Mouse (Mus musculus) embryonic fibroblast, embryonic 13.5 days (primary cell): ENCODE measurements around the gene Dmxl2. TPM values are rescaled to one million over a fixed set of nuclear protein-coding genes. Genes with fewer than 3 reads are reported as not detected.

ENCODE experiments used
- H3K27ac ChIP-seq: 2 replicates; pipeline ENCODE4 v1.5.1; 2012; ENCODE audit warnings: low read length, control low read depth, inconsistent platforms; ENCODE audit not compliant: insufficient read depth
- H3K4me1 ChIP-seq: 2 replicates; pipeline ENCODE4 v1.6.1; 2011; ENCODE audit warnings: low read length; ENCODE audit not compliant: control insufficient read depth, insufficient read depth
- H3K4me3 ChIP-seq: 2 replicates; pipeline ENCODE4 v1.5.1; 2011; ENCODE audit warnings: mild to moderate bottlenecking, control low read depth, low read length; ENCODE audit not compliant: insufficient read depth
- CTCF ChIP-seq: IDR thresholded peaks from 2 replicates; pipeline ENCODE4 v1.5.1; 2011; ENCODE audit warnings: mild to moderate bottlenecking, control low read depth, low read length, moderate library complexity, borderline replicate concordance; ENCODE audit not compliant: insufficient read depth
- POLR2A ChIP-seq: IDR thresholded peaks from 2 replicates; pipeline ENCODE4 v1.6.1; 2011; ENCODE audit warnings: low read depth, mild to moderate bottlenecking, control low read depth, low read length, moderate library complexity
- polyA plus RNA-seq: library from polyadenylated mRNA; stranded (reverse); fragments of >200 nt; gene quantifications from 2 replicates; pipeline ENCODE4 v1.2.4, GENCODE M21; 2011; ENCODE audit warnings: low read depth; ENCODE audit not compliant: missing spikeins, insufficient read length

Dmxl2 gene
- polyA plus RNA-seq: 6.0 and 6.4 TPM in 2 replicates

- H3K27ac ChIP-seq: no peak within 1 kb of the TSS
- peak within 1 kb of the TSS; percentile 56 for H3K4me3 ChIP-seq
- no peaks in the 10 kb centered on the region for H3K4me1 ChIP-seq
- TF ChIP-seq CTCF (no peak), POLR2A (no peak)
Measured at GRCm38 (mm10) chr9:54501453-54502110, at the start of gene Dmxl2. Dmxl2 (minus strand) TSS chr9:54501626.

- TF ChIP-seq POLR2A (no peak), CTCF (no peak)
- Histone ChIP-seq H3K4me3 (no peak overlapping the region), H3K4me1 (no peaks in the 10 kb centered on the region), H3K27ac (no peak overlapping the region)
Measured at GRCm38 (mm10) chr9:54549433-54549832, 48.0 kb upstream of the Dmxl2 start.

- TF ChIP-seq CTCF (peak; percentile 52), POLR2A (no peak)
Measured at GRCm38 (mm10) chr9:54547536-54547935, 46.1 kb upstream of the Dmxl2 start.

GRCm38 (mm10) chr9:54544954-54545315 lies 43.5 kb upstream of the Dmxl2 start:
- no peak for TF ChIP-seq CTCF
- H3K4me1 ChIP-seq: no peaks in the 10 kb centered on the region

More at GRCm38 (mm10) chr9:54547536-54547935, 46.1 kb upstream of the Dmxl2 start:
- Histone ChIP-seq H3K4me3 (no peak overlapping the region), H3K4me1 (no peaks in the 10 kb centered on the region), H3K27ac (no peak overlapping the region)

DNA sequence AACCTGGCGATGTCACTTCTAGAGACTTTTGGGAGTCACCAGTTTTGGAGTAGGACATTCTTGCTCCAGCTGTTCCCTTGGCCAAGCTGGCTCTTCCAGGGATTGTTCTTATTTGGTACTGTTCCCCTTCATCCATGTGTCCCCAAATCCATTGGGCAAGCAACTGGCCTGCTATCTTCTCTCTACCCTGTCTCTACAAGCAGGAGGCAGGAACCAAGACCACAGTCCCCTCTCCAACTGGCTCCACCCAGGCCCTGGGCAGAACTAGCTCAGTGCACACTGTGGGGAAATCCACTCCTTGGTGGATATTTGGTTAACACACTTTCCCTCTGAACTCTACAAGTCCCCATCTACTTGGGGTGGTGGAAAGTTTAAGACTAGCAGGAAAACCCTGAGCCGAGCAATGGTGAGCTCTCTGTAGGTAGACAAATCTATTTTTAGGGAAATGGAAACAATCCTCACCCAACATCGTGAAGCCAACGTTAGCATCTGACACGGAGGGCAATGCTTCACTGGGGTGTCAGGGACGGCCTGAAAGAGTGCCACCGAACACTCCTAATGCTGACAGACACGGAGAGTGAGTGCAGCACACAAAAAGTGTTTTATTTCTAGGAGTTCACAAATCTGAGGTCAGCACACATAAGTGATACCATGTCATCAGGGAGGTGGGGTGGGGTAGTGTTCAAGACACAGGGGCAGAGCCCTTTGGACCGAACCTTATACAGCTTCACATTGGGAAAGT lies 43.0 kb upstream of the Dmxl2 start:
- no peak for TF ChIP-seq CTCF
- TF ChIP-seq POLR2A: no peak
- no peak overlapping the region for H3K4me3 ChIP-seq
- H3K4me1 ChIP-seq: no peaks in the 10 kb centered on the region
- H3K27ac ChIP-seq: no peak overlapping the region

More at GRCm38 (mm10) chr9:54544954-54545315, 43.5 kb upstream of the Dmxl2 start:
- H3K4me3 ChIP-seq: no peak overlapping the region
- no peak overlapping the region for H3K27ac ChIP-seq

- no peak for TF ChIP-seq CTCF
- no peak for TF ChIP-seq POLR2A
- Histone ChIP-seq H3K4me1 (no peaks in the 10 kb centered on the region), H3K27ac (no peak overlapping the region), H3K4me3 (no peak overlapping the region)
Measured at GRCm38 (mm10) chr9:54540801-54541200, 39.4 kb upstream of the Dmxl2 start.

DNA sequence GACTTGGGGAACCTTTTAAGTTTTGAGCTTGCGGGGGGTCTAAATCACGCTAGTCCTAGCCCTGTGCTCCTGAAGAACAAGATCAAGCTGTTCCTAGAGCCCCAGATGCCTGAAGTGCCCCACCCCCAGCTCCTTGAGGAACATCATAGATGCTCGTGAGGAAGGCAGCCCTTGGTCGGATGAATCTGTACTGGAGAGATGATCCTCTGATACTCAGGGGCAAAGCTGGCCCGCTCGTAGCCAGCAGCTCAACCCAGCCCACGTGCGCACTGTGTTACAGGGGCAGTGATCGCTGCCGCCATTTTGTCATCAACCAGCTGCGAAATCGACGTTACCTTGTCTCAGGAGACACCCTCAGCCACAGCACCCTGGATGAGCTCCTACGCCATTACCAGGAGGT lies 37.3 kb upstream of the Dmxl2 start, which contains the start of gene Sh2d7:
Gene Sh2d7 (plus strand): TSS at position 301 of the 400 bp plus-strand sequence.
- H3K4me1 ChIP-seq: no peaks in the 10 kb centered on the region
- H3K4me3 ChIP-seq: no peak within 1 kb of the TSS
- TF ChIP-seq CTCF (no peak), POLR2A (no peak)
- no peak within 1 kb of the TSS for H3K27ac ChIP-seq

DNA sequence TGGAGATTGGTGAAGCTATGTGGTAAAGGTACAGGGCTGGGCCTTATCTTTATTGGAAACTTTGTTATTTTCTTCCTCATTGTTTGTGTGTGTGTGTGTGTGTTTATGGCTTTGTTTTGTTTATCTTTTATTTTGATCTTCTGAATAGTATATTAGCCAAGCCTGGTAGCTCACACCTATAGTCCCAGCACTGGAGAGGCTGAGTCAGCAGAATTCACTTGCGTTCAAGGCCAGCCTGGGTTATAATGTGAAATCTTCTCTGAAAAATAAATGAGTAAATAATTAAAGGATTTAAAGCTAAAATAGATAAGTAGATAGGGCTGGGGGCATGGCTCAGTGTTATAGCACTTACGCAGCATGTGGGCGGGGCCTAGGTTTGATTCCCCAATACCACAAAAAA lies 36.8 kb upstream of the Dmxl2 start:
- Histone ChIP-seq H3K27ac (no peak overlapping the region), H3K4me1 (no peaks in the 10 kb centered on the region), H3K4me3 (no peak overlapping the region)
- TF ChIP-seq POLR2A (no peak), CTCF (no peak)

- TF ChIP-seq CTCF (no peak), POLR2A (no peak)
- no peaks in the 10 kb centered on the region for H3K4me1 ChIP-seq
- H3K4me3 ChIP-seq: no peak overlapping the region
- H3K27ac ChIP-seq: no peak overlapping the region
Measured at GRCm38 (mm10) chr9:54537480-54537879, 36.1 kb upstream of the Dmxl2 start.

- no peak overlapping the region for H3K27ac ChIP-seq
- H3K4me1 ChIP-seq: no peaks in the 10 kb centered on the region
- TF ChIP-seq POLR2A: no peak
- no peak for TF ChIP-seq CTCF
- H3K4me3 ChIP-seq: no peak overlapping the region
Measured at GRCm38 (mm10) chr9:54537030-54537429, 35.6 kb upstream of the Dmxl2 start.
